Mouse (Mus musculus): ENCODE results near the gene Ipp.

Ipp gene

GRCm38 (mm10) chr4:116507425-116508218, at the start of gene Ipp:
Gene Ipp, plus strand, starts transcription at chr4:116507549.
- peak; percentile 98 for ATAC-seq (ENCODE audit: insufficient number of reproducible peaks, low FRiP score, low TSS enrichment)

GRCm38 (mm10) chr4:116461943-116462342, 45.4 kb upstream of the Ipp start:
- ATAC-seq (ENCODE audit: insufficient number of reproducible peaks, low FRiP score, low TSS enrichment): no peak

- ATAC-seq (ENCODE audit: insufficient number of reproducible peaks, low FRiP score, low TSS enrichment): peak; percentile 36; the same call in 1 of the 2 replicates
These were observed 43.9 kb upstream of the Ipp start for GRCm38 (mm10) chr4:116463231-116464125.

- ATAC-seq (ENCODE audit: insufficient number of reproducible peaks, low FRiP score, low TSS enrichment): peak; percentile 90
These were observed 43.0 kb upstream of the Ipp start, which contains the start of gene Mast2 for GRCm38 (mm10) chr4:116464126-116464981. Gene Mast2, minus strand, starts transcription at chr4:116464183.

- no peak for ATAC-seq (ENCODE audit: insufficient number of reproducible peaks, low FRiP score, low TSS enrichment)
These were observed 26.0 kb upstream of the Ipp start for GRCm38 (mm10) chr4:116481322-116481721.

GRCm38 (mm10) chr4:116483476-116483875, 23.9 kb upstream of the Ipp start:
- ATAC-seq (ENCODE audit: insufficient number of reproducible peaks, low FRiP score, low TSS enrichment): no peak

GRCm38 (mm10) chr4:116491119-116491536, 16.2 kb upstream of the Ipp start:
- ATAC-seq (ENCODE audit: insufficient number of reproducible peaks, low FRiP score, low TSS enrichment): no peak

GRCm38 (mm10) chr4:116491886-116492285, 15.5 kb upstream of the Ipp start:
- ATAC-seq (ENCODE audit: insufficient number of reproducible peaks, low FRiP score, low TSS enrichment): no peak

- no peak for ATAC-seq (ENCODE audit: insufficient number of reproducible peaks, low FRiP score, low TSS enrichment)
These were observed 14.9 kb upstream of the Ipp start for GRCm38 (mm10) chr4:116492460-116492859.

- no peak for ATAC-seq (ENCODE audit: insufficient number of reproducible peaks, low FRiP score, low TSS enrichment)
These were observed 13.7 kb upstream of the Ipp start for GRCm38 (mm10) chr4:116493646-116494045.

- ATAC-seq (ENCODE audit: insufficient number of reproducible peaks, low FRiP score, low TSS enrichment): no peak
These were observed 7.4 kb upstream of the Ipp start for GRCm38 (mm10) chr4:116499978-116500377.

GRCm38 (mm10) chr4:116506886-116507424, 394 bp upstream of the Ipp start:
- no peak; the same call in 1 of the 2 replicates for ATAC-seq (ENCODE audit: insufficient number of reproducible peaks, low FRiP score, low TSS enrichment)

- ATAC-seq (ENCODE audit: insufficient number of reproducible peaks, low FRiP score, low TSS enrichment): no peak
These were observed 23.8 kb downstream of the Ipp start for GRCm38 (mm10) chr4:116531109-116531508.

- no peak for ATAC-seq (ENCODE audit: insufficient number of reproducible peaks, low FRiP score, low TSS enrichment)
These were observed 29.0 kb downstream of the Ipp start for GRCm38 (mm10) chr4:116536351-116536750.

GRCm38 (mm10) chr4:116537737-116538136, 30.4 kb downstream of the Ipp start:
- ATAC-seq (ENCODE audit: insufficient number of reproducible peaks, low FRiP score, low TSS enrichment): no peak

- ATAC-seq (ENCODE audit: insufficient number of reproducible peaks, low FRiP score, low TSS enrichment): no peak
These were observed 43.1 kb downstream of the Ipp start for GRCm38 (mm10) chr4:116550432-116550831.

- ATAC-seq (ENCODE audit: insufficient number of reproducible peaks, low FRiP score, low TSS enrichment): no peak
These were observed 45.7 kb downstream of the Ipp start for GRCm38 (mm10) chr4:116553035-116553434.

- 0 out of 2 replicates have a peak, but pooled peaks have one; percentile 15 for ATAC-seq (ENCODE audit: insufficient number of reproducible peaks, low FRiP score, low TSS enrichment)
These were observed 48.3 kb downstream of the Ipp start, which contains the start of gene Tmem69 for GRCm38 (mm10) chr4:116555413-116556300. Gene Tmem69, minus strand, starts transcription at chr4:116555936.

All from cerebellum, adult (tissue).